10 mouse cellular contexts compared by ENCODE assay signal in genomic region chr7:139834036-139834435, GRCm38 (mm10). TPM values are rescaled to one million over a fixed set of nuclear protein-coding genes. Genes with fewer than 3 reads are reported as not detected.
DNase-seq lines count a peak whose midpoint lies in the region; ATAC-seq and TF ChIP-seq lines count a peak whose summit lies in the region.
"Had no signal": no experiment of that assay in that cellular context is flagged by ENCODE, and none has a peak within 500 bp of the region (broad histone marks: within the 10 kb centered on the region; RNA-seq: fewer than 3 reads in every experiment).

TSS of gene Adgra1 (plus strand) at chr7:139834174.

- peak; percentile 43 for ATAC-seq in lung, postnatal 0 days
- ATAC-seq in monocyte, adult 5-6 weeks (replicated peaks; ENCODE audit: insufficient number of reproducible peaks, low FRiP score, low TSS enrichment, poor library complexity, severe bottlenecking): no peak

- H3K4me1 ChIP-seq in embryonic fibroblast, embryonic 13.5 days (ENCODE audit: control insufficient read depth, insufficient read depth, low read length): 0 out of 2 replicates have a peak, but pooled peaks cover 5% of the 10 kb centered on the region
- peaks cover 14% of the 10 kb centered on the region for H3K4me1 ChIP-seq in heart, embryonic 10.5 days
- no peaks in the 10 kb centered on the region for H3K4me1 ChIP-seq in lung, postnatal 0 days (ENCODE audit: insufficient read depth, low read depth, low read length)
- H3K4me1 ChIP-seq: megakaryocyte, embryonic 14.5 days had no signal

- TF ChIP-seq POLR2A in embryonic fibroblast, embryonic 13.5 days (IDR thresholded peaks at IDR 0.05; ENCODE audit: low read depth, low read length): no peak

- TF ChIP-seq EP300 in lung, postnatal 0 days (IDR thresholded peaks at IDR 0.05): no peak

- peak; percentile 18 to 35 for DNase-seq in urinary bladder, adult 18-20 months (ENCODE audit: low spot score in 2 of 2)
- DNase-seq in urinary bladder, postnatal 10 days (ENCODE audit: low spot score): no peak
- peak; percentile 92 for DNase-seq in heart, embryonic 10.5 days (ENCODE audit: low spot score)
- DNase-seq in kidney, postnatal 4 days: peak; percentile 73 to 79
- peak; percentile 26 for DNase-seq in lung, postnatal 0 days (ENCODE audit: low spot score)
- DNase-seq in right cerebral cortex, adult 18-20 months: peak; percentile 94

- no peaks in the 10 kb centered on the region for H3K9me3 ChIP-seq in heart, embryonic 10.5 days
- H3K9me3 ChIP-seq in lung, postnatal 0 days (ENCODE audit: low read length): no peaks in the 10 kb centered on the region
- H3K9me3 ChIP-seq: megakaryocyte, embryonic 14.5 days had no signal

- no peak within 1 kb of the TSS for H3K9ac ChIP-seq in lung, postnatal 0 days (replicated peaks; ENCODE audit: low read depth)

- no peak within 1 kb of the TSS for H3K4me2 ChIP-seq in lung, postnatal 0 days (replicated peaks; ENCODE audit: low read depth, low read length)

- no peaks in the 10 kb centered on the region for H3K36me3 ChIP-seq in heart, embryonic 10.5 days
- no peaks in the 10 kb centered on the region for H3K36me3 ChIP-seq in lung, postnatal 0 days (ENCODE audit: insufficient read depth, low read length)
- H3K36me3 ChIP-seq: G1E had no signal

- peak within 1 kb of the TSS; percentile 7; the same call in 1 of the 2 replicates for H3K4me3 ChIP-seq in embryonic fibroblast, embryonic 13.5 days (ENCODE audit: insufficient read depth, low read length)
- H3K4me3 ChIP-seq in heart, embryonic 10.5 days: peak within 1 kb of the TSS; percentile 40
- H3K4me3 ChIP-seq in lung, postnatal 0 days (ENCODE audit: low read depth, low read length): no peak within 1 kb of the TSS
- H3K4me3 ChIP-seq: megakaryocyte, embryonic 14.5 days had no signal

- H3K27ac ChIP-seq in embryonic fibroblast, embryonic 13.5 days (ENCODE audit: insufficient read depth, low read length): no peak within 1 kb of the TSS
- no peak within 1 kb of the TSS for H3K27ac ChIP-seq in heart, embryonic 10.5 days
- H3K27ac ChIP-seq in lung, postnatal 0 days (ENCODE audit: low read length): no peak within 1 kb of the TSS

- peaks cover 66% of the 10 kb centered on the region for H3K27me3 ChIP-seq in heart, embryonic 10.5 days (ENCODE audit: insufficient read depth, poor library complexity, severe bottlenecking)
- peaks cover 8% of the 10 kb centered on the region; the same call in 1 of the 2 replicates for H3K27me3 ChIP-seq in lung, postnatal 0 days (replicated peaks; ENCODE audit: insufficient read depth, low read length)

- under 1% methylated on average over 27 of the region's 27 CpGs for WGBS in heart, embryonic 10.5 days
- under 1% methylated on average over 27 of the region's 27 CpGs for WGBS in lung, postnatal 0 days

- no peak for TF ChIP-seq CTCF in embryonic fibroblast, embryonic 13.5 days (IDR thresholded peaks at IDR 0.05; ENCODE audit: borderline replicate concordance, insufficient read depth, low read length)
- TF ChIP-seq CTCF in lung, postnatal 0 days (IDR thresholded peaks at IDR 0.05): no peak

RNA-seq across cellular contexts. Expression of gene Adgra1, which starts in this region (rescaled TPM):
- polyA plus RNA-seq in embryonic fibroblast, embryonic 13.5 days (2011; ENCODE audit: insufficient read length, low read depth, missing spikeins): 1.0 and 1.3 TPM in 2 replicates
- polyA plus RNA-seq in heart, embryonic 10.5 days (2016; fragmentation: Nextera tagmentation; extraction: Ambion mirVana): 0.24 TPM in 1 of 2 replicates, not detected in the other
- 0.11 and 0.49 TPM in 2 replicates for polyA plus RNA-seq in lung, postnatal 0 days (2015; fragmentation: Nextera tagmentation; extraction: Ambion mirVana)
- total RNA-seq in monocyte, adult 5-6 weeks (2017): not detected in 3 replicates
- polyA plus RNA-seq: G1E had no signal

Comparison
In these comparisons a context has a peak if more than half of its experiments do, and no peak if none do; other contexts are left out.
1. Peak in DNase-seq and H3K4me3 ChIP-seq in heart, embryonic 10.5 days; RNA of the gene not detected or under 1 TPM.
2. Peak in DNase-seq and ATAC-seq in lung, postnatal 0 days; RNA of the gene not detected or under 1 TPM.